Mouse (Mus musculus) midbrain, embryonic 15.5 days (tissue): Measurements from ENCODE around the gene Atl3. TPM values are rescaled to one million over a fixed set of nuclear protein-coding genes. Genes with fewer than 3 reads are reported as not detected.
"Not testable (repeated sequence)": the region's sequence is repeated elsewhere in the genome, so short reads cannot be mapped to it uniquely, and the experiment has no call there.

Experiments
- ATAC-seq: fragments of 200-750 bp; cut with Nextera tagmentation; replicated peaks from 2 replicates; pipeline ENCODE4 v1.8.0; 2017; ENCODE audit warnings: moderate TSS enrichment
- H3K27ac ChIP-seq: fragments of 300-500 bp; sonication (generic); 2 replicates; pipeline ENCODE4 v1.5.1; 2015; ENCODE audit warnings: mild to moderate bottlenecking, inconsistent platforms
- H3K27me3 ChIP-seq: fragments of 300-500 bp; sonication (generic); replicated peaks from 2 replicates; pipeline ENCODE4 v1.6.1; 2015; ENCODE audit warnings: inconsistent platforms
- H3K36me3 ChIP-seq: fragments of 300-500 bp; sonication (generic); replicated peaks from 2 replicates; pipeline ENCODE4 v1.6.1; 2015; ENCODE audit warnings: inconsistent platforms
- H3K4me1 ChIP-seq: fragments of 300-500 bp; sonication (generic); 2 replicates; pipeline ENCODE4 v1.6.1; 2015; ENCODE audit warnings: inconsistent platforms
- H3K4me2 ChIP-seq: fragments of 300-500 bp; sonication (generic); 2 replicates; pipeline ENCODE4 v1.6.1; 2015; ENCODE audit warnings: inconsistent platforms, mild to moderate bottlenecking, moderate library complexity
- H3K4me3 ChIP-seq: fragments of 300-500 bp; sonication (generic); 2 replicates; pipeline ENCODE4 v1.5.1; 2015; ENCODE audit warnings: mild to moderate bottlenecking, inconsistent platforms
- H3K9ac ChIP-seq: fragments of 300-500 bp; sonication (generic); 2 replicates; pipeline ENCODE4 v1.6.1; 2015; ENCODE audit warnings: mild to moderate bottlenecking, inconsistent platforms
- H3K9me3 ChIP-seq: fragments of 300-500 bp; sonication (generic); 2 replicates; pipeline ENCODE4 v1.6.1; 2016; ENCODE audit warnings: inconsistent platforms
- WGBS: fragments of 180-500 bp; shearing (Covaris S2); methylation state at CpG from one replicate; pipeline ENCODE4 v1.1.7; 2015; ENCODE audit warnings: mixed read lengths; 5-methylcytosine and 5-hydroxymethylcytosine counted together
- polyA plus RNA-seq: library from polyadenylated mRNA; unstranded; fragments of >200 nt; fragmentation: Nextera tagmentation; extraction: Ambion mirVana; gene quantifications from 2 replicates; pipeline ENCODE4 v1.2.1, GENCODE M21; 2015

The Atl3 gene
- polyA plus RNA-seq, 1 experiment from 2014 or later, result 6.5 TPM

GRCm38 (mm10) chr19:7483512-7483882 is 10.3 kb upstream of the Atl3 start:
- peak; percentile 82 for ATAC-seq
- 0% methylated on average over 6 of the region's 6 CpGs for WGBS
- no peaks in the 10 kb centered on the region for H3K9me3 ChIP-seq

DNA sequence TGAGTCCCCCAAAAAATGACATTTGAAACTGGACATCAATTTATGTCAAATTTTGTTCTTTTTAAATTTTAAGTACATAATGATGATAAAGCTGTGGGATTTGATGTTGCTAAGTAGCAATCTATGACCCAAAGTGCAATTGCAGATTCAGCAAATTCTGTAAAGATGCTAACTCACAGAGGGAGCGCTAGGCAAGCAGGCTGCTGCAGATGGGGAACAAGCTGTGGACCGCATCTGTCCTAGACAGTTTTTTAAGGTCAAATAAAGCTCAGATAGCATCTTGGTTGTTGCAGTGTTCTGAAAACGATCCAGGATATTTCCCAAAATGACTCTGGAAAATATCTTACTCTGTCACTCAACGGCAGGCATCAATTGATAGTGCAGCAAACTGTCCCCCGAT is 9.8 kb upstream of the Atl3 start:
- Histone ChIP-seq H3K4me2 (peak overlapping the region; percentile 60), H3K36me3 (no peaks in the 10 kb centered on the region), H3K27ac (peak overlapping the region; percentile 100), H3K27me3 (no peaks in the 10 kb centered on the region), H3K9me3 (no peaks in the 10 kb centered on the region), H3K9ac (peak overlapping the region; percentile 100), H3K4me1 (peaks cover 28% of the 10 kb centered on the region), H3K4me3 (peak overlapping the region; percentile 100)
- ATAC-seq, result no peak
- 55% methylated on average over 5 of the region's 5 CpGs for WGBS

More at GRCm38 (mm10) chr19:7483512-7483882, 10.3 kb upstream of the Atl3 start:
- Histone ChIP-seq H3K36me3 (no peaks in the 10 kb centered on the region), H3K27ac (peak overlapping the region; percentile 100), H3K4me1 (peaks cover 31% of the 10 kb centered on the region), H3K4me3 (peak overlapping the region; percentile 100), H3K9ac (peak overlapping the region; percentile 100), H3K27me3 (no peaks in the 10 kb centered on the region), H3K4me2 (peak overlapping the region; percentile 60)

- no peaks in the 10 kb centered on the region for H3K9me3 ChIP-seq
- H3K27ac ChIP-seq, result no peak overlapping the region
- H3K4me2 ChIP-seq, result no peak overlapping the region
- no peak for ATAC-seq
- no peaks in the 10 kb centered on the region for H3K27me3 ChIP-seq
- H3K4me3 ChIP-seq, result no peak overlapping the region
- no peaks in the 10 kb centered on the region for H3K36me3 ChIP-seq
- WGBS, result 86% methylated on average over 8 of the region's 8 CpGs
- peaks cover 6% of the 10 kb centered on the region for H3K4me1 ChIP-seq
- no peak overlapping the region for H3K9ac ChIP-seq
Measured at GRCm38 (mm10) chr19:7487680-7488079, 6.2 kb upstream of the Atl3 start.

- Histone ChIP-seq H3K27me3 (no peaks in the 10 kb centered on the region), H3K27ac (no peak overlapping the region), H3K9me3 (no peaks in the 10 kb centered on the region), H3K4me1 (peaks cover 5% of the 10 kb centered on the region), H3K9ac (no peak overlapping the region), H3K4me3 (no peak overlapping the region), H3K4me2 (no peak overlapping the region), H3K36me3 (no peaks in the 10 kb centered on the region)
- no peak for ATAC-seq
- WGBS, result 87% methylated on average over 6 of the region's 6 CpGs
Measured at GRCm38 (mm10) chr19:7491960-7492359, 1.9 kb upstream of the Atl3 start.

DNA sequence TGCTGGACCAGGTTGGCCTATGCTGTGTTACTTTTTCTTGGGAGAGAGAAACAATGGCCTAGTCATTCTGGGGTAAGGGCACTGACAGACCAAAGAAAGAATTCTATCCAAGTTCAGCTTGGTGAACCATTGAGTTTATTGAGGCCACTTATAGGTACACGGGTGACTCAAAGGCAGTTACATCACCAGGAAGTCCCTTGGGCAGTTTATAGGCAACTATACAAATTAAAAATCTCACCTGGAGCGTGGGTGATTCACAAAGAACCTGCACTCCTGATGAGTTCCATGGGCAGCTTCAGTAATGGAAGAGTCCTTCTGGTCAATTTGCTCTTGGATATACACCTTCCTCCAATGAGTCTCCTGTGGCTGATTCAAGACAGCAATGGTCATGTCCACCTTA is 1.2 kb upstream of the Atl3 start:
- Histone ChIP-seq H3K27ac (no peak overlapping the region), H3K27me3 (no peaks in the 10 kb centered on the region), H3K9ac (no peak overlapping the region), H3K4me3 (no peak overlapping the region), H3K36me3 (no peaks in the 10 kb centered on the region), H3K9me3 (no peaks in the 10 kb centered on the region), H3K4me2 (no peak overlapping the region), H3K4me1 (peaks cover 5% of the 10 kb centered on the region)
- WGBS, result 95% methylated on average over 2 of the region's 2 CpGs
- ATAC-seq, result no peak

- H3K4me3 ChIP-seq, result peak overlapping the region; percentile 82
- under 1% methylated on average over 82 of the region's 84 CpGs for WGBS
Measured at GRCm38 (mm10) chr19:7494187-7495015, 561 bp downstream of the Atl3 start.

DNA sequence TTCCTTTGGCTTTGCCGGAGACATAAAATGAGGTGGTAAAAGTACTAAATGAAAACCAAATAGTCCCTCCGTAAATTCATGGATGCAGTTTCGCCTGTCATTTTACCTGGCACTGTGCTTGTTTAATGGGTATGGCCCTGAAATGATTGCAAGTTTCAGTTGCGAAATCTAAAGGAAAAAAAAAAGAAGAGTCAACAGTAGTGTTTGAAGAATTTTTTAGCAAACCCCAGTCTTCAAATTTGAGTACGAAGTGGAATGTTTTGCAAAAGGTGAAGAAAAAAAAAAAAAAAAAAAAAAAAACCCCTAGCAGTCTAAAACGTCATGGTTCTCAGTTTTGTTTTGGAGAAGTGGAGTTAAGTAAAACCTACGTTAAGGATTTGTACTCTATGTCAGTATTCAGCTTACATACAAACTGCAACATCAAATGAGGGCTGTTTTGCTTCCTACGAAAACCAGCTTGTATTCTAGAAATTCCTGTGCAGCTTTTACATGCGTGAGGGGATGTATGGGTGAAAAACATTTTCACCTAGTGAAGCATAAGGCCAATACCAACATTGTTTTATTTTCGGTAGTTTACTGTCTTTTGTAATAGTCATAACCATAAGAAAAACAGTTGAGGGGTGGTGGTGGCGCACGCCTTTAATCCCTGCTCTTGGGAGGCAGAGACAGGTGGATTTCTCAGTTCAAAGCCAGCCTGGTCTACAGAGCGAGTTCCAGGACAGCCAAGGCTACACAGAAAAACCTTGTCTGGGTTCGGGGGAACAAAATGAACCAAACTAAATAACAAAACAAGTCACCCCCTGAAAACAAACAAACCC is 1.6 kb downstream of the Atl3 start:
- Histone ChIP-seq H3K9ac (peak overlapping the region; percentile 77; the same call in 1 of the 2 replicates), H3K27me3 (no peaks in the 10 kb centered on the region), H3K9me3 (no peaks in the 10 kb centered on the region), H3K36me3 (no peaks in the 10 kb centered on the region), H3K27ac (peak overlapping the region; percentile 98; the same call in 1 of the 2 replicates), H3K4me1 (peaks cover 5% of the 10 kb centered on the region), H3K4me2 (peak overlapping the region; percentile 62), H3K4me3 (peak overlapping the region; percentile 82)
- no peak for ATAC-seq
- WGBS, result 49% methylated on average over 14 of the region's 14 CpGs

More at GRCm38 (mm10) chr19:7494187-7495015, 561 bp downstream of the Atl3 start:
- peak; percentile 97 for ATAC-seq
- peak overlapping the region; percentile 98 for H3K27ac ChIP-seq
- H3K36me3 ChIP-seq, result no peaks in the 10 kb centered on the region
- H3K4me1 ChIP-seq, result peaks cover 5% of the 10 kb centered on the region
- H3K9ac ChIP-seq, result peak overlapping the region; percentile 77
- H3K9me3 ChIP-seq, result no peaks in the 10 kb centered on the region
- H3K4me2 ChIP-seq, result peak overlapping the region; percentile 62
- no peaks in the 10 kb centered on the region for H3K27me3 ChIP-seq

GRCm38 (mm10) chr19:7496070-7496469 is 2.2 kb downstream of the Atl3 start:
- H3K27ac ChIP-seq, H3K4me2 ChIP-seq, H3K9me3 ChIP-seq, H3K27me3 ChIP-seq, H3K4me3 ChIP-seq, ATAC-seq, H3K9ac ChIP-seq, H3K4me1 ChIP-seq, H3K36me3 ChIP-seq: not testable (repeated sequence)
- 75% methylated on average over 1 of the region's 1 CpGs for WGBS

DNA sequence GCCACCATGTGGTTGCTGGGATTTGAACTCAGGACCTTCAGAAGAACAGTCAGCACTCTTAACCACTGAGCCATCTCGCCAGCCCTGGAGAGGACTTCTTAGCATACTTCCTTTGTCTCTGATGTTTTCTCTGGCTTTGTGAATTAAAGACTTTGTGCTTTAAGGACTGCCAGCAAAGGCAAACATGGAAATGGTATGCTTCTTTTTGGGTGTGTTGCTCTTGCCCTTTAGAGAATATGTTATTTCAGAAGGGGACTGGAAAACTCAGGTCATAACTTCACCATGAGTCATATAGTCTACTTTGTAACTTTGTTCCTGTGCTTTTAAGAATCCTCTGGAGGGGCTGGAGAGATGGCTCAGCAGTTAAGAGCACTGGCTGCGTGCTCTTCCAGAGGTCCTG is 5.0 kb downstream of the Atl3 start:
- no peak overlapping the region for H3K4me3 ChIP-seq
- ATAC-seq, result no peak
- H3K4me1 ChIP-seq, result peaks cover 5% of the 10 kb centered on the region
- H3K27me3 ChIP-seq, result no peaks in the 10 kb centered on the region
- no peak overlapping the region for H3K27ac ChIP-seq
- no peaks in the 10 kb centered on the region for H3K9me3 ChIP-seq
- H3K9ac ChIP-seq, result no peak overlapping the region
- no peak overlapping the region for H3K4me2 ChIP-seq
- no peaks in the 10 kb centered on the region for H3K36me3 ChIP-seq
- 96% methylated on average over 2 of the region's 2 CpGs for WGBS

GRCm38 (mm10) chr19:7500701-7501100 is 6.9 kb downstream of the Atl3 start:
- no peak for ATAC-seq
- Histone ChIP-seq H3K9ac (no peak overlapping the region), H3K4me1 (peaks cover 2% of the 10 kb centered on the region; the same call in 1 of the 2 replicates), H3K36me3 (no peaks in the 10 kb centered on the region), H3K9me3 (no peaks in the 10 kb centered on the region), H3K4me2 (no peak overlapping the region), H3K27me3 (no peaks in the 10 kb centered on the region), H3K4me3 (no peak overlapping the region), H3K27ac (no peak overlapping the region)
- WGBS, result 89% methylated on average over 1 of the region's 1 CpGs

DNA sequence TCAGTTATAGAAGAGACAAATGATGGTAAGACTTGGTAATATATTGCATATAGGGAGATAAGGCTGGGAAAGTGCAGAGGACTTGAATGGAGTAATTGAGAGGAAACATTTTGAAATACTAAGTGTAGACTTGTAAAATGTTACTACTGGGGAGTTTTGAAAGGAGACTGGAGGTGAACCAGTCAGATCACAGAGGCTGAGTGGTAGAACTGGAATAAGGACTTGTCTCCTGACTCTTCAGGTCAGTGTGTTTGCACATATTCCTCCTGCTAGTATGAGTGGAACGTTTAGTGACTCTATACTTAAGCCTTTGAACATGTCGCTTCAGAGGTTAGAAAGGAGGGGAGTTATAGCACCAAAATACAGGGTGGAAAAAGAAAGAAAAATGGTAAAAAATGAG is 8.6 kb downstream of the Atl3 start:
- no peak overlapping the region for H3K4me3 ChIP-seq
- H3K9me3 ChIP-seq, result no peaks in the 10 kb centered on the region
- no peak overlapping the region for H3K4me2 ChIP-seq
- no peaks in the 10 kb centered on the region for H3K4me1 ChIP-seq
- no peak for ATAC-seq
- H3K27ac ChIP-seq, result no peak overlapping the region
- 90% methylated on average over 2 of the region's 2 CpGs for WGBS
- no peaks in the 10 kb centered on the region for H3K27me3 ChIP-seq
- no peak overlapping the region for H3K9ac ChIP-seq
- no peaks in the 10 kb centered on the region for H3K36me3 ChIP-seq

DNA sequence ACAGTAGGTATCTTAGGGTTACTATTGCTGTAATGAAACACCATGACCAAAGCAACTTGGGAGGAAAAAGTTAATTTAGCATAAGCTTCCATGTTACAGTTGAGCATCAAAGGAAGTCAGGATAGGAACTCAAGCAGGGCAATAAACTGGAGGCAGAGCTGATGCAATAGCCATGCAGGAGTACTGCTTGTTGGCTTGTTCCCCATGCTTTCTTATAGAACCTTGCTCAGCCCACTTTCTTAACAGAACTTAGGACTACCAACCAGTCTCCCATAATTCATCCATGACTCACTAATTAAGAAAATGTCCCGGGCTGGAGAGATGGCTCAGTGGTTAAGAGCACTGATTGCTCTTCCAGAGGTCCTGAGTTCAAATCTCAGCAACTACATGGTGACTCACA is 12.5 kb downstream of the Atl3 start:
- Histone ChIP-seq H3K4me2 (no peak overlapping the region), H3K4me3 (no peak overlapping the region), H3K4me1 (no peaks in the 10 kb centered on the region), H3K36me3 (peaks cover 3% of the 10 kb centered on the region; the same call in 1 of the 2 replicates), H3K9me3 (no peaks in the 10 kb centered on the region), H3K27me3 (no peaks in the 10 kb centered on the region), H3K9ac (no peak overlapping the region), H3K27ac (no peak overlapping the region)
- ATAC-seq, result no peak
- WGBS, result 95% methylated on average over 1 of the region's 1 CpGs
